In genomic region chr5:4757902-4758301, GRCm38 (mm10) we compare ENCODE assay signal across 8 mouse cellular contexts. TPM values are rescaled to one million over a fixed set of nuclear protein-coding genes. Genes with fewer than 3 reads are reported as not detected.
DNase-seq lines count a peak whose midpoint lies in the region; ATAC-seq and TF ChIP-seq lines count a peak whose summit lies in the region.

TSS of gene Fzd1 (minus strand) at chr5:4758035.

- peak within 1 kb of the TSS; percentile 96 for H3K27ac ChIP-seq in heart, embryonic 12.5 days (ENCODE audit: poor library complexity, severe bottlenecking)
- H3K27ac ChIP-seq in kidney, postnatal 0 days: peak within 1 kb of the TSS; percentile 97
- peak within 1 kb of the TSS; percentile 90 for H3K27ac ChIP-seq in liver, adult 2 months (replicated peaks; ENCODE audit: insufficient read depth, low read depth, low read length)
- peak within 1 kb of the TSS; percentile 99 for H3K27ac ChIP-seq in stomach, embryonic 14.5 days (ENCODE audit: low read length)

- peak within 1 kb of the TSS; percentile 78 for H3K4me3 ChIP-seq in heart, embryonic 12.5 days
- H3K4me3 ChIP-seq in kidney, postnatal 0 days (replicated peaks; ENCODE audit: low read depth, low read length): peak within 1 kb of the TSS; percentile 82
- peak within 1 kb of the TSS; percentile 87 for H3K4me3 ChIP-seq in liver, adult 2 months (ENCODE audit: insufficient read depth, low read depth, low read length)
- peak within 1 kb of the TSS; percentile 92 for H3K4me3 ChIP-seq in stomach, embryonic 14.5 days (ENCODE audit: low read depth, low read length)

- peaks cover 29% of the 10 kb centered on the region for H3K4me1 ChIP-seq in heart, embryonic 12.5 days (replicated peaks)
- H3K4me1 ChIP-seq in kidney, postnatal 0 days (replicated peaks; ENCODE audit: insufficient read depth, low read length): no peaks in the 10 kb centered on the region; the same call in 1 of the 2 replicates
- 0 out of 2 replicates have a peak, but pooled peaks cover 1% of the 10 kb centered on the region for H3K4me1 ChIP-seq in liver, adult 2 months (ENCODE audit: control insufficient read depth, insufficient read depth, low read length)
- peaks cover 17% of the 10 kb centered on the region; the same call in 1 of the 2 replicates for H3K4me1 ChIP-seq in stomach, embryonic 14.5 days (ENCODE audit: control insufficient read depth, insufficient read depth, low read length)

- peak within 1 kb of the TSS; percentile 97 for H3K4me2 ChIP-seq in heart, embryonic 12.5 days
- H3K4me2 ChIP-seq in kidney, postnatal 0 days (ENCODE audit: low read length): peak within 1 kb of the TSS; percentile 95
- H3K4me2 ChIP-seq in stomach, embryonic 14.5 days (replicated peaks; ENCODE audit: low read depth, low read length): peak within 1 kb of the TSS; percentile 97

- peak within 1 kb of the TSS; percentile 97 for H3K9ac ChIP-seq in heart, embryonic 12.5 days
- H3K9ac ChIP-seq in kidney, postnatal 0 days (ENCODE audit: low read depth, low read length): peak within 1 kb of the TSS; percentile 90
- peak within 1 kb of the TSS; percentile 98 for H3K9ac ChIP-seq in liver, adult 2 months (ENCODE audit: low read depth, low read length)
- H3K9ac ChIP-seq in stomach, embryonic 14.5 days (replicated peaks; ENCODE audit: low read depth, low read length): peak within 1 kb of the TSS; percentile 96

- H3K9me3 ChIP-seq in heart, embryonic 12.5 days (replicated peaks): no peaks in the 10 kb centered on the region
- H3K9me3 ChIP-seq in kidney, postnatal 0 days (replicated peaks; ENCODE audit: low read length): no peaks in the 10 kb centered on the region
- no peaks in the 10 kb centered on the region for H3K9me3 ChIP-seq in stomach, embryonic 14.5 days (ENCODE audit: control insufficient read depth, low read depth, low read length)

- peak; percentile 89 for ATAC-seq in heart, embryonic 12.5 days (ENCODE audit: insufficient number of reproducible peaks, low FRiP score)
- peak; percentile 96 for ATAC-seq in kidney, postnatal 0 days (replicated peaks; ENCODE audit: low FRiP score, low read depth)
- ATAC-seq in stomach, embryonic 14.5 days (ENCODE audit: insufficient number of reproducible peaks, insufficient read depth, low FRiP score, low read depth): peak; percentile 93

- no peaks in the 10 kb centered on the region; the same call in 1 of the 2 replicates for H3K79me2 ChIP-seq in liver, adult 2 months (ENCODE audit: control insufficient read depth, insufficient read depth, low read length)

- peak; percentile 52 for TF ChIP-seq CTCF in kidney, postnatal 0 days (IDR thresholded peaks at IDR 0.05; ENCODE audit: low read depth)
- no peak for TF ChIP-seq CTCF in liver, adult 2 months (IDR thresholded peaks at IDR 0.05; ENCODE audit: low read depth, low read length)

- under 1% methylated on average over 33 of the region's 33 CpGs for WGBS in heart, embryonic 12.5 days
- WGBS in kidney, postnatal 0 days: 1% methylated on average over 33 of the region's 33 CpGs
- WGBS in liver, adult 2 months: under 1% methylated on average over 28 of the region's 33 CpGs
- WGBS in stomach, embryonic 14.5 days: under 1% methylated on average over 30 of the region's 33 CpGs

- peak; percentile 32; the same call in 1 of the 2 replicates for TF ChIP-seq POLR2A in liver, adult 2 months (IDR thresholded peaks at IDR 0.05; ENCODE audit: extremely low read depth, insufficient read depth, low read length)

- DNase-seq in spleen, adult 18-20 months: peak; percentile 32 to 42
- DNase-seq in spleen, adult 12 weeks (ENCODE audit: low spot score): no peak
- peak; percentile 89 for DNase-seq in fibroblast of lung, adult 2 months (ENCODE audit: low read depth)
- DNase-seq in kidney, postnatal 0 days (ENCODE audit: low spot score): peak; percentile 99
- DNase-seq in liver, adult 2 months (ENCODE audit: extremely low read depth, low read depth, low spot score): peak; percentile 77
- peak; percentile 6 to 20 for DNase-seq in monocyte, adult 2 months (ENCODE audit: low read depth in 1 of 2, low spot score in 2 of 2)

- H3K27me3 ChIP-seq in heart, embryonic 12.5 days (replicated peaks): no peaks in the 10 kb centered on the region
- no peaks in the 10 kb centered on the region for H3K27me3 ChIP-seq in kidney, postnatal 0 days (ENCODE audit: insufficient read depth, low read length)
- no peaks in the 10 kb centered on the region for H3K27me3 ChIP-seq in liver, adult 2 months (ENCODE audit: control insufficient read depth, insufficient read depth, low read length)
- no peaks in the 10 kb centered on the region for H3K27me3 ChIP-seq in stomach, embryonic 14.5 days (ENCODE audit: control insufficient read depth, insufficient read depth, low read length)

- peaks cover 11% of the 10 kb centered on the region for H3K36me3 ChIP-seq in heart, embryonic 12.5 days
- H3K36me3 ChIP-seq in kidney, postnatal 0 days (ENCODE audit: insufficient read depth, low read length): no peaks in the 10 kb centered on the region
- no peaks in the 10 kb centered on the region for H3K36me3 ChIP-seq in liver, adult 2 months (ENCODE audit: control insufficient read depth, insufficient read depth, low read length)
- peaks cover 5% of the 10 kb centered on the region; the same call in 1 of the 2 replicates for H3K36me3 ChIP-seq in stomach, embryonic 14.5 days (ENCODE audit: control insufficient read depth, insufficient read depth, low read length)

RNA-seq across cellular contexts. Expression of gene Fzd1, which starts in this region (rescaled TPM):
- 40.1 and 41.1 TPM in 2 replicates for polyA plus RNA-seq in heart, embryonic 12.5 days (2016; fragmentation: Nextera tagmentation; extraction: Ambion mirVana)
- polyA plus RNA-seq in kidney, postnatal 0 days (2015; fragmentation: Nextera tagmentation; extraction: Ambion mirVana): 35.6 and 41.8 TPM in 2 replicates
- total RNA-seq in liver, adult 2 months (2014; rRNA removed): 3.2 and 4.4 TPM in 2 replicates
- polyA plus RNA-seq in liver, adult 2 months (2012; rRNA removed): 5.0 and 6.5 TPM in 2 replicates
- 25.7 and 34.6 TPM in 2 replicates for polyA plus RNA-seq in stomach, embryonic 14.5 days (2014; fragmentation: Nextera tagmentation; extraction: Ambion mirVana)
